ENCODE assay signal across 22 mouse cellular contexts in the genomic region with DNA sequence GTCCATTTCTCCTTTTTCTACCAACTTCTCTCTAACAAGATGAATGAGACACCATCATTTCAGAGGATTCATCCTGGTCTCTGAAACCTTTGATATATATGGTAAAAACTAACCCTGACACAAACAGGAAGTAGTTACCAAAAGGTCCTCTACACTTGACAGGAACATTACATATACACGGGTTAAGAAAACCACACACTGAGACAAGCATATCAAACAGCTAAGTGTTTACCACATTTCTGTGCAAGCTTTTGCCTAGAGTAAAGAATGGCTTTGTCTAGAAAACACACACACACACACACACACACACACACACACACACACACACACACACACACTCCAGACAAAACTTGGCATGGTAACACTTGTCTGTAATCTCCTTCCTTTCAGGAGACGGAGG. TPM values are rescaled to one million over a fixed set of nuclear protein-coding genes. Genes with fewer than 3 reads are reported as not detected.
A peak's percentile ranks its signal among the peaks of the same experiment; 100 is the strongest.
DNase-seq lines count a peak whose midpoint lies in the region; ATAC-seq and TF ChIP-seq lines count a peak whose summit lies in the region.
"Had no signal": no experiment of that assay in that cellular context is flagged by ENCODE, and none has a peak within 500 bp of the region (broad histone marks: within the 10 kb centered on the region; RNA-seq: fewer than 3 reads in every experiment).

No protein-coding gene starts in this region.

- TF ChIP-seq CTCF in layer of hippocampus, adult 2 months (conservative IDR thresholded peaks at IDR 0.05) = no peak

- no peak overlapping the region for H3K4me3 ChIP-seq in layer of hippocampus, adult 2 months
- H3K4me3 ChIP-seq: limb, embryonic 12.5 days; liver, embryonic 15.5 days; megakaryocyte, embryonic 14.5 days; neural tube, embryonic 13.5 days had no signal

- DNase-seq in layer of hippocampus, adult 2 months (ENCODE audit: low spot score in 2 of 2) = no peak
- no peak for DNase-seq in layer of hippocampus, postnatal 36 days
- DNase-seq in thymus, postnatal 0 days (ENCODE audit: low spot score) = peak; percentile 12
- no peak for DNase-seq in thymus, postnatal 4 days
- no peak for DNase-seq in urinary bladder, postnatal 4 days (ENCODE audit: low spot score in 2 of 2)
- DNase-seq: adrenal gland, postnatal 36 days; cerebellum, adult 18-20 months; kidney, adult 8-10 months; kidney, postnatal 25 days; layer of hippocampus, adult 9-11 months; lung, postnatal 10 days; spleen, adult 18-20 months had no signal

- ATAC-seq in common myeloid progenitor, adult 5-6 weeks (replicated peaks; ENCODE audit: low read depth, poor library complexity, severe bottlenecking) = peak; percentile 40
- ATAC-seq in monocyte, adult 5-6 weeks (replicated peaks; ENCODE audit: insufficient number of reproducible peaks, low FRiP score, low TSS enrichment, poor library complexity, severe bottlenecking) = no peak

- H3K27ac ChIP-seq in layer of hippocampus, adult 2 months = peak overlapping the region; percentile 52; the same call in 1 of the 2 replicates
- H3K27ac ChIP-seq: limb, embryonic 12.5 days; liver, embryonic 15.5 days; neural tube, embryonic 13.5 days had no signal

RNA-seq across cellular contexts. Expression of a gene that starts 9.6 kb away (rescaled TPM):
- total RNA-seq in layer of hippocampus, adult 2 months (2021) = 10 to 100 TPM; 77.5 to 78.6 TPM
- total RNA-seq in layer of hippocampus, postnatal 36 days (2021) = 10 to 100 TPM; 76.2 to 78.0 TPM
- polyA plus RNA-seq in thymus, postnatal 0 days (2015; fragmentation: Nextera tagmentation; extraction: Ambion mirVana) = 0.47 and 0.60 TPM in 2 replicates
- total RNA-seq in common myeloid progenitor, adult 5-6 weeks (2017) = not detected in 2 replicates
- 0.32 TPM in 1 of 3 replicates, not detected in the others for total RNA-seq in monocyte, adult 5-6 weeks (2017)

RNA-seq across cellular contexts. Expression of a gene that starts 24.6 kb away (rescaled TPM):
- 1,000 to 10,000 TPM; 2,418 to 2,601 TPM for total RNA-seq in layer of hippocampus, adult 2 months (2021)
- total RNA-seq in layer of hippocampus, postnatal 36 days (2021) = 1,000 to 10,000 TPM; 2,384 to 2,720 TPM
- polyA plus RNA-seq in thymus, postnatal 0 days (2015; fragmentation: Nextera tagmentation; extraction: Ambion mirVana) = 0.29 and 0.31 TPM in 2 replicates
- total RNA-seq in common myeloid progenitor, adult 5-6 weeks (2017) = 0.41 TPM in 1 of 2 replicates, not detected in the other
- total RNA-seq in monocyte, adult 5-6 weeks (2017) = not detected in 3 replicates
- total RNA-seq: gastrocnemius, adult 8-10 months; hematopoietic stem cell, adult 5-6 weeks had no signal

RNA-seq across cellular contexts. Expression of a gene that starts 41.0 kb away (rescaled TPM):
- not detected for total RNA-seq in layer of hippocampus, adult 2 months (2021)
- not detected for total RNA-seq in layer of hippocampus, postnatal 36 days (2021)
- 2.0 and 2.2 TPM in 2 replicates for polyA plus RNA-seq in thymus, postnatal 0 days (2015; fragmentation: Nextera tagmentation; extraction: Ambion mirVana)
- not detected in 2 replicates for total RNA-seq in common myeloid progenitor, adult 5-6 weeks (2017)
- total RNA-seq in monocyte, adult 5-6 weeks (2017) = not detected in 3 replicates
- total RNA-seq: adrenal gland, postnatal 36 days; gastrocnemius, adult 8-10 months; hematopoietic stem cell, adult 5-6 weeks had no signal
- polyA plus RNA-seq: heart, embryonic 14.5 days; midbrain, postnatal 0 days; neural tube, embryonic 13.5 days had no signal

RNA-seq across cellular contexts. Expression of a gene that starts 43.1 kb away (rescaled TPM):
- total RNA-seq in layer of hippocampus, adult 2 months (2021) = 10 to 100 TPM; 33.6 to 36.0 TPM
- 10 to 100 TPM; 31.8 to 34.8 TPM for total RNA-seq in layer of hippocampus, postnatal 36 days (2021)
- 17.0 TPM in 2 replicates for polyA plus RNA-seq in thymus, postnatal 0 days (2015; fragmentation: Nextera tagmentation; extraction: Ambion mirVana)
- 15.3 and 22.3 TPM in 2 replicates for total RNA-seq in common myeloid progenitor, adult 5-6 weeks (2017)
- total RNA-seq in monocyte, adult 5-6 weeks (2017) = 24.0 to 32.0 TPM (median 30.6 TPM) in 3 replicates

RNA-seq across cellular contexts. Expression of a gene that starts 43.2 kb away (rescaled TPM):
- 10 to 100 TPM; 93.4 to 95.1 TPM for total RNA-seq in layer of hippocampus, adult 2 months (2021)
- total RNA-seq in layer of hippocampus, postnatal 36 days (2021) = 10 to 100 TPM; 84.4 to 95.9 TPM
- polyA plus RNA-seq in thymus, postnatal 0 days (2015; fragmentation: Nextera tagmentation; extraction: Ambion mirVana) = 49.7 and 50.6 TPM in 2 replicates
- 50.9 and 62.3 TPM in 2 replicates for total RNA-seq in common myeloid progenitor, adult 5-6 weeks (2017)
- total RNA-seq in monocyte, adult 5-6 weeks (2017) = 30.1 to 41.8 TPM (median 33.8 TPM) in 3 replicates

Comparison
In these comparisons a context has a peak if more than half of its experiments do, and no peak if none do; other contexts are left out.
1. RNA of a gene that starts 9.6 kb away (total RNA-seq): 77.5 to 78.6 TPM in layer of hippocampus, adult 2 months and 76.2 to 78.0 TPM in layer of hippocampus, postnatal 36 days; not detected in common myeloid progenitor, adult 5-6 weeks and 0.32 TPM in monocyte, adult 5-6 weeks; every median in the first group is over 10 times any median in the second.
2. RNA of a gene that starts 24.6 kb away (total RNA-seq): 2,384 to 2,720 TPM in layer of hippocampus, postnatal 36 days and 2,418 to 2,601 TPM in layer of hippocampus, adult 2 months; 0.41 TPM in common myeloid progenitor, adult 5-6 weeks and not detected in monocyte, adult 5-6 weeks; every median in the first group is over 1,000 times any median in the second.